Mouse (Mus musculus) C2C12 (cell line): ENCODE measurements around the gene Ski.

ENCODE experiments used
- CEBPB ChIP-seq: IDR thresholded peaks from one replicate; pipeline ENCODE4 v1.6.1; 2011; ENCODE audit warnings: low read depth, mild to moderate bottlenecking, control low read depth, moderate library complexity
- CTCF ChIP-seq: IDR thresholded peaks from one replicate; pipeline ENCODE4 v1.5.1; 2011; ENCODE audit not compliant: control insufficient read depth, insufficient read depth, insufficient read length
- FOSL1 ChIP-seq: IDR thresholded peaks from one replicate; pipeline ENCODE4 v1.8.0; 2011; ENCODE audit warnings: mild to moderate bottlenecking, low read length; ENCODE audit not compliant: poor library complexity, insufficient read depth, severe bottlenecking
- MAX ChIP-seq: IDR thresholded peaks from one replicate; pipeline ENCODE4 v1.6.1; 2011; ENCODE audit warnings: mild to moderate bottlenecking, control low read depth
- MYOD1 ChIP-seq: IDR thresholded peaks from one replicate; pipeline ENCODE4 v1.6.1; 2011; ENCODE audit warnings: low read depth; ENCODE audit not compliant: control insufficient read depth, insufficient read length
- USF1 ChIP-seq: IDR thresholded peaks from one replicate; pipeline ENCODE4 v1.6.1; 2011; ENCODE audit warnings: low read depth, mild to moderate bottlenecking, control low read depth, moderate library complexity

- no peak for TF ChIP-seq CTCF
- no peak for TF ChIP-seq USF1
- TF ChIP-seq MYOD1, result no peak
- no peak for TF ChIP-seq MAX
- no peak for TF ChIP-seq CEBPB
- TF ChIP-seq FOSL1, result no peak
Measured at GRCm38 (mm10) chr4:155157871-155158542, 64.4 kb downstream of the Ski start.
